Comparison of ENCODE assay signal across 8 mouse cellular contexts in genomic region chr6:88044577-88045405, GRCm38 (mm10). TPM values are rescaled to one million over a fixed set of nuclear protein-coding genes. Genes with fewer than 3 reads are reported as not detected.
A peak's percentile ranks its signal among the peaks of the same experiment; 100 is the strongest.
DNase-seq lines count a peak whose midpoint lies in the region; ATAC-seq and TF ChIP-seq lines count a peak whose summit lies in the region.

Rab7 (minus strand) TSS chr6:88045270.

- in situ Hi-C loops in ES-E14 (cut with MboI; ENCODE audit: low sequenced_read_pairs in 2 of 2, unreplicated experiment in 2 of 2): no loop called here

- peak within 1 kb of the TSS; percentile 91 for H3K4me2 ChIP-seq in forebrain, embryonic 15.5 days (replicated peaks)

- H3K4me1 ChIP-seq in ES-E14 (ENCODE audit: control insufficient read depth in 2 of 2, insufficient read depth in 2 of 2, low read length in 2 of 2, poor library complexity in 1 of 2): peaks cover 3 to 4% of the 10 kb centered on the region in 2 experiments; a peak in 1 of 4 replicates
- peaks cover 34% of the 10 kb centered on the region for H3K4me1 ChIP-seq in forebrain, embryonic 15.5 days
- peaks cover 11% of the 10 kb centered on the region for H3K4me1 ChIP-seq in lung, adult 2 months (ENCODE audit: control insufficient read depth, insufficient read depth, low read length)

- TF ChIP-seq POLR2A in lung, adult 2 months (IDR thresholded peaks at IDR 0.05; ENCODE audit: borderline replicate concordance, extremely low read depth, low read depth, low read length): peak; percentile 82

- H3K27me3 ChIP-seq in forebrain, embryonic 15.5 days: peaks cover 16% of the 10 kb centered on the region

- no peak for TF ChIP-seq CTCF in lung, adult 2 months (IDR thresholded peaks at IDR 0.05; ENCODE audit: insufficient read depth, low read length)

- no peaks in the 10 kb centered on the region for H3K9me3 ChIP-seq in ES-E14 (ENCODE audit: control insufficient read depth, insufficient read depth, low read depth, low read length)
- no peaks in the 10 kb centered on the region for H3K9me3 ChIP-seq in forebrain, embryonic 15.5 days

- no peaks in the 10 kb centered on the region for H3K36me3 ChIP-seq in ES-E14 (ENCODE audit: control insufficient read depth, insufficient read depth, low read length, poor library complexity, severe bottlenecking)
- no peaks in the 10 kb centered on the region for H3K36me3 ChIP-seq in forebrain, embryonic 15.5 days

- H3K9ac ChIP-seq in ES-E14 (ENCODE audit: insufficient read depth, low read depth, low read length, poor library complexity, severe bottlenecking): peak within 1 kb of the TSS; percentile 97
- H3K9ac ChIP-seq in forebrain, embryonic 15.5 days (replicated peaks): peak within 1 kb of the TSS; percentile 95

- peak; percentile 99 for ATAC-seq in forebrain, embryonic 15.5 days (replicated peaks)
- ATAC-seq in neutrophil, adult 5-6 weeks (ENCODE audit: extremely low read depth, insufficient number of reproducible peaks, low FRiP score, poor library complexity, severe bottlenecking): peak; percentile 98

- under 1% methylated on average over 80 of the region's 82 CpGs for WGBS in forebrain, embryonic 15.5 days
- under 1% methylated on average over 82 of the region's 82 CpGs for WGBS in lung, adult 2 months

- H3K4me3 ChIP-seq in ES-E14 (ENCODE audit: insufficient read depth in 1 of 2, low read depth in 1 of 2, low read length in 2 of 2, poor library complexity in 1 of 2, severe bottlenecking in 1 of 2): peak within 1 kb of the TSS; percentile 86 to 93
- H3K4me3 ChIP-seq in forebrain, embryonic 15.5 days: peak within 1 kb of the TSS; percentile 95
- peak within 1 kb of the TSS; percentile 98 for H3K4me3 ChIP-seq in lung, adult 2 months (replicated peaks; ENCODE audit: extremely low read depth, low read depth, low read length)

- intact Hi-C loops in heart, postnatal 25 days (cut with DNase I): loop anchor here (2.0 to 5.0 kb wide), 2 partner anchors 20 to 38 kb away; partner anchors contain the start of gene Rpn1

- peak; percentile 90 for DNase-seq in ES-E14 (ENCODE audit: low read depth, low spot score)
- DNase-seq in cerebellum, adult 11-12 months: peak; percentile 96
- DNase-seq in heart, postnatal 25 days (ENCODE audit: low spot score): peak; percentile 95
- DNase-seq in layer of hippocampus, adult 18-20 months (ENCODE audit: low spot score in 2 of 2): peak; percentile 97 to 98
- DNase-seq in lung, adult 2 months: peak; percentile 94
- DNase-seq in thymus, adult 18-20 months: peak; percentile 84 to 89

- H3K27ac ChIP-seq in ES-E14 (ENCODE audit: insufficient read depth, low read depth, low read length, poor library complexity, severe bottlenecking): peak within 1 kb of the TSS; percentile 88
- peak within 1 kb of the TSS; percentile 82 for H3K27ac ChIP-seq in forebrain, embryonic 15.5 days (replicated peaks)

TF ChIP-seq in ES-E14, 5 proteins besides CTCF, POLR2A, EP300 and RAD21:
- TF ChIP-seq CHD2 (IDR thresholded peaks at IDR 0.05; ENCODE audit: low read depth, low read length) (no peak), HCFC1 (IDR thresholded peaks at IDR 0.05; ENCODE audit: borderline replicate concordance, insufficient read depth, low read length) (peak; percentile 82; the same call in 1 of the 2 replicates)

RNA-seq across cellular contexts. Expression of gene Rab7, which starts in this region (rescaled TPM):
- total RNA-seq in ES-E14 (2012; rRNA removed): 31.2 and 56.2 TPM in 2 replicates
- polyA plus RNA-seq in forebrain, embryonic 15.5 days (2015; fragmentation: Nextera tagmentation; extraction: Ambion mirVana): 295 and 302 TPM in 2 replicates
- total RNA-seq in heart, postnatal 25 days (2021): 100 to 1,000 TPM; 292 to 305 TPM
- total RNA-seq in layer of hippocampus, adult 18-20 months (2021): 100 to 1,000 TPM; 322 to 329 TPM
- polyA plus RNA-seq in lung, adult 2 months (2012; rRNA removed): 160 and 241 TPM in 2 replicates
- 148 and 159 TPM in 2 replicates for total RNA-seq in neutrophil, adult 5-6 weeks (2017)

Comparison
In these comparisons a context has a peak if more than half of its experiments do, and no peak if none do; other contexts are left out.
1. Peak in every context shown above with its lines: DNase-seq, ATAC-seq, H3K4me3 ChIP-seq and H3K27ac ChIP-seq.